Mouse (Mus musculus) kidney, postnatal 25 days (tissue): ENCODE measurements at regions not wholly inside any gene's neighbourhood (a gene's known extent, or its start where the extent isn't known, plus 50 kb on each side); places are given as distances from the start of the nearest gene placed in this dataset.

Experiments used
- DNase-seq, 2 experiments: peaks; one replicate each; pipeline ENCODE4 v3.0.0; 2021; ENCODE audit warnings: mixed read lengths in 2 of 2

DNA sequence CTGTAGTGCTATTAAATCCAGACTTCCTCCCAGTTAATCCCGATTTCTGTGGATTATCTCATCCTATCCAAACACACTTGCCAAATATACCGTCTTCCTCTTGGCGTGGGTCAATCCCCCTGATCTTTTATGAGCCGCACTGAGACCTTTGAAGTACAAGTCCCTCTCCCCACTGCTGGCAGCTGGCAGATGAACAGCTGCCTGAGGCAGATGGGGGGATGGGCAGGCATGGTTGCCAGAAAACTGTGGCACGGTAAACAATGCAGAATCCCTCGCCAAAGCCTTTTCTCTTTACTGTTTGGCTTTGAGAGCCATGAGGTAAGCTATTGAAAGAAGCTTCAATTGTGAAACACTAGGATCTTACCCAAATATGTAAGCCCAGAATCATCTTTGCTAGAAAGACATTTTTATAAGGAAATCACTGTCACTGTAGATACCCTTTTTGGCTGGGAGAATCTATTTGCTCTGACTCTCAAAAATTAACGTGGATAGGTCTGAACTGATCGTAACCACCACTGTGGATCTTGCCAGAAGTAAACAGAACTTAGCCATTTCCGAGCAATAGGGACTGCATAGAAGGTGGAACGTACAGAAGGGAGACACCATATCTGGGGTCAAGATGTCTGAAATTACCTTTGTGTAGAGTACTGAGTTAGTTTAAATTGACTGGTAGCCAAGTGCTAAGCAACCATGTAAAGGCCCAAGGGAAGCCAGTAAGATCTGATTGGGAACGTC is 221.5 kb downstream of the Ahr start:
- DNase-seq, result peak in 1 of 2 experiments; percentile 31

DNA sequence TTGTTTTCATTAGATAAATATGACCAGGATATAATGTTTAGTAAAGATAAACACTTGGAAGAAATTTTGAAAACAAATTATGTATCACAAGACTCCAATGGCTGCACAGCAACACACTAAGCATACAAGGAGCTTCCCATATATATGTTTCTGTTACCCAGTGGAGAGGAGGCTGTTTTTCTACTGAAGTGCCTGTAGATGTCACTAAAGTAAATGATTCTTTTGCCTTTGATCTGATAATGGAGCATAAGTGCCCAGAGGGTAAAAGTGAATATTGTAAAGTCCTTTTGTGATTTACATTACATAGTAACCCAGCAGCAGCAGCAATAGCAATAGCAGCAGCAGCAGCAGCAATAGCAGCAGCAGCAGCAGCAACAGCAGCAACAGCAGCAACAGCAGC is 226.3 kb downstream of the Ahr start:
- DNase-seq, result no peak

DNA sequence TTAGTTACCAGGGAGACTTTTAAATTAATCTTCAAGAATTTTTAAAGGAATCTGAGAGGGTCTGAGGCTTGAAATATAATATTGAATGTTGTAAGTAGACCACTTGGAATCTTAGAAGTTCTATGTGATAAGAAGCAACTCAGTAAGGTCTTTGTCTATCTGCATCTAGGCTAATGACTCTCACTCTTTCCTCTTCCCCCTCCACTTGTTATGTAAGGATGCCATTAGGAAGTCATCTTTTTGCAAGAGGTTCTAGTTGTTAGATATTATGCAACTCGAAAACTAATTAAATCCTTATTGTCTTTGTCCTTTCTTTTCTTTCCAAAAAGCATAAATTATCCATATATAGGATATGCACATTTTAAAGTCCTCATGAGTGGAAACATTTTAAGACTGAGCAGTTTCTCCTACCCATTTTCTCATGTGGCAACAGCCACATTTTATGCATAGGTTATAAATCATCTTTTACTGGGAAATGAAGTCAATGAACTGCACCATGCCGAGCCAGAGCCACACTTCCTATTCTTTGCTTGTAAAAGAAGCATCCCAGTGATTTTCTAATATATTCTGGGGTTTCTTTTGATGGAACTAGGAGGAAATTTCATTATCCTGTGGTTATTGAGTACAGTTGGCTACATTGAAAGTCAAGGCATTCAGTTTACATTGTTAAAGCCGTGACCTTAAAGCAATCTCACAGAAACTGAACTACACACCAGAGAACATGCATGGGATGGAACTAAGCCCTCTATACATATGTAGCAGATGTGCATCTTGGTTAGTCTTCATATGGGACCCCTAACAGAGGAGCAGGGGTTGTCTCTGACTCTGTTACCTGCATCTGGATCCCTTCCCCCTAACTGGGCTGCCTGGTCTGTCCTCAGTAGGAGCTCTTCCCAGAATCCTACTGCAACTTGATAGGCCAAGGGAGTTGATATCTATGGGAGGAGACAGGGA is 230.8 kb downstream of the Ahr start:
- DNase-seq, result no peak

DNA sequence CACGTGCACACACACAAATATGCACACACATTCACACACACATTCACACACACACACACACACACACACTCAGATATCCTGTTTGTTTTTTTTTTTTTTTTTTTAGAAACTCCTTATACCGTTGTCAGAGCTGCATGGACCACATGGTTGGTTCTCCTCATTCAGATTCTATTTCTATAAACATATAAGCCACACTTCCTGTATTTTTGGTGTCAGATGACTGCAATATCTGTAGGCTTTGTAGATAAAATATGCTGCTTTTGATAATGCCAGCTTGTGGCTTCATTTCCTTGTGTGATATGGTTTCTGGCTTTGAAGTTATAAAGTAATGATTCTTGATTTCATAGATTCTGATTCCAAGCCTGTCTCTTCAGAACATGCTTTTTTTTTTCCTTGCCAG is 231.7 kb downstream of the Ahr start:
- no peak for DNase-seq

DNA sequence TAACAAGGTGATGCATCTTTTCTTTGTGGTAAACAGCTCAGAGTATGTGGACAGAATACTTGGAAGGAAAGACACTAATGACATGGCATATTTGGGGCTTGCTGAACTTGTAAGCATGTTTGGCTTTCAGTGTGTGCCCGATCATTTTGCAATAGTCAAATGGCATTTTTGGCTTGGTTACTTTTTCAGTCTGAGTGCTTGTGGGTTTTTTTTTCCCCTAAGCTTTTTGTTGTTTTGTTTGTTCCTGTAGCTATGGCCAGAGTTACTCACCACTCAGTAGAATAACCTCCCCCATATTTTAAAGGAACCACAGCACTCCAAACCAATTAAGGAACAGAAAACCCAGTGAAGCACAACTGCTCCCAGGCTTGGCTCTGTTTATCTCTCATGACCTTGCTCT is 240.2 kb downstream of the Ahr start:
- DNase-seq, result no peak

DNA sequence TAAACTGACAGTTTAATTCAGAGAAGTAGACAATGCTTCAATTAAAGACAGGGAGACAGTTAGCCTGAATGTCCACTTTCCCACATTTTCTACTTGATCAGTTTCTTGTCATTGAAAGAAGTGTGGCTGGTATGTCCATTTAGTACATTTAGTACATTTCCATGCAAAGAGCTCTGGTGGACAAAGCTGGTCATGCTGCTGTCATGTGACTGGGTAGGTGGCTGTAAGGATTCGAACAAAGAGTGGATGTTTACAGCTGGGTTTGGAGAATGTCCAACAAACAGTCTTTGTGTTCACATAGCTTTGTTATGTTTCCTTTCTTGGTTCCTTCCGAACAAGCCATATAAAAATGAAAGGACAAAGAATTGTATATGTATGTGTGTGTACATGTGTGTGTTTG is 241.3 kb downstream of the Ahr start:
- DNase-seq, result no peak

DNA sequence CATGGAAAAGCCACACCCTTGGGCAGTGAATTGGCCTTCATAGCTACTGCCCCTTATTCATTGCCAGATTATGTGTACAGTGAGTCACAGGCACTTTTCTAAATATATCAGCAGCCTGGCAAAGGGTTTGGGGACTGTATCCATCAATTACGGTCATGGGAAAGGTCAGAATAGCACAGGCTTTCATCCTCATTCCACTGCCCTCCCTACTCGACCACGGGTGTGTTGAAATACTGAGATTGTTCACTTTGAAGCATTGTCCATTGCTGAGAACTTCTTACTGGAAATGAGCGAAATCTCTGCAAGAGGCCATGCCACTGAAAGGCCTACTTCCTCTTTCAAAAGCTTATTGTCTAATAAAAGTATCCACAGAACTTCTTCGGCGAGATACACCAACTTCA is 242.9 kb downstream of the Ahr start:
- no peak for DNase-seq

DNA sequence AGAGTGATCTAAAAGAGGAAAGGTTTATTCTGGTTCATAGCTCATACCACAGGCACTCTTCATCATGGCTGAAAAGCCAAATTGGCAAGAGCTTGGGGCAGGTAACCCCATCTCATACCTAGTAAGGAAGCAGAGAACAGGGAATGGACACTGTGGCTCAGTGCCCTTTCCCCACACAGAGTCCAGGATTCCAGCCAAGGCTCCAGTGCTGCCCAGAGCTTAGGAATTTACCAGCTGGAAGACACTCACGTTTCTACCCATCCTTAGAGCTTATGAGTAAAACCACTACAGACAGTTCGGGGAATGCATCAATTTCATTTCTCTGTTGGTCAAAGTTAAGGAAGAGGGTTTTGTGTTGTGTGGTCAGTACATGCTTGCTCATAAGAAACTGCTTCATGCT is 241.0 kb downstream of the Snx13 start:
- DNase-seq, result no peak

DNA sequence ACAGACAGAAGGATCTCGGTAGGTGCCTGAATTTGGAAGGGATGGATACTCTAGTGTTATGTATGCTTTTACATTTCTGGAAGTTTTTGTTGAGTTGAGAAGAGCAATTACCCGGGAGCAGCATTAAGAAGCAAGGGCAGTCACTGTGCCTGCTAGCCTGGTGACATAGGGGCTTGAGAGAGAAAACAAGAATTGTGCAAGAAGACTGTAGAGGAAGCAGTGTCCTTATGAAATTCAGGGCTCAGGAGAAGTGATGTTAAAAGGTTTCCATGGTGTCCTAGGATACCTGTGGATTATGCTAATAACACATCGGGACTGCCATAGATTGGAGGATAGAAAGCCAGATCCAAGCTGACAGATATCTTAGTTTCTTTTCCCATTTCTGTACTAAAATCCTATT is 240.6 kb downstream of the Snx13 start:
- no peak for DNase-seq

DNA sequence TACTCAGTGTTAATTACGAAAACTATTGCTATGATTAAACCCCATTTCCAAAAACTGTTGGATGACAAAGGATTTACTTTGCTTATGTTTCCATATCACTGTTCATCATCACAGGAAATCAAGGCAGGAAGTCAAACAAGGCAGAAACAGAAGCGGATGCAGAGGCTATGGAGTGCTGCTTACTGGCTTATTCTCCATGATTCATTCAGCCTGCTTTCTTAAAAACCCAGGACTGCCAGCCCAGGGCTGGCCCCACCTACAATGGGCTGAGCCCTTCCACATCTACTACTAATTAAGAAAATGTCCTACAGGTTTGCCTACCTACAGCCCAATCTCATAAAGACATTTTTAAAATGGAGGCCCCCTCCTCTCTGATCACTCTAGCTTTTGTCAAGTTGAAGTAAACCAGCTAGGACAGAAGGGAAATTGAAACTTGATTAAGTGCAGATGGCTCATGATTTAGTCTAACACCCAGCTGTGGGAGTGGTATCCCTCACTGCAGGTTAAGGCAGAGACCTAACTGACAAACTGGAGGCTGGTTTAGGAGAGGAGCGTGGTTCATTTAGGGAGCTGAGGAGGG is 240.1 kb downstream of the Snx13 start:
- no peak for DNase-seq

DNA sequence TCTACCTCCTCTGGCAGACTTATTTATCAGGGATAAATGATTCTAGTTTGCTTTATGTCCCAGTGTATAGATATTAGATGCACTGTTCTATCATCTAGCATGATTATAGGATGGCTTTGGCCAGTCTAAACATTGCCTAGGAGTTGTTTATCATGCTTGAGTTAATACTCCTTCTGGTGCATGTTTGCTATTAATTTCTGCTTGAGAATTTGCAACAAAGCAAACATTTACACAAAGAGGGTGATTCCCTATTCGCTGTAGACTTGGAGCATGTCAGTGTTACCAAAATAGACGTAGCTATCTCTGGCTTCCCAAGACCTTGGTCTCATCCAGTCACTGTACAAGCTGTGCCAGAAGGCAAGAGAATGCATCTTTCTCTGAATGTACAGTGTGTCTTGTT is 237.4 kb downstream of the Snx13 start:
- DNase-seq, result no peak

DNA sequence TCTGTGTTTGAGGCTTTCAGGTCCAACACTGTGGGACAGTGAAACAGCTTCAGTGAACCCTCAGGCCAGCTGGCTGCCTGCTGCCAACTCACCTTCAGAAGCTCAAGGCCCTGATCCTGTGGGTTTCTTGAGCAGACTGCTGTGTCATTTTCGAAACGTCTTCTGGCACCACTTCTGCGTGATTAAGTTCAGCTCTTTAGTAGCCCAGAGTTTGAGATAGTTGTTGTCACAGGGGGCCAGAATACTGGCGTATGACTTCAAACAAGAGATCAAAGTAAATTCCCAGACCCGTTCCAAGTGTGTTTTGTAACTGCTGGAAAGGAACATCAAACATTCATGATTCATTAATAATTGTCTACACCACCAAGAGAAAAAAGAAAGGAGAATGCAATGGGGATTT is 236.9 kb downstream of the Snx13 start:
- DNase-seq, result no peak

DNA sequence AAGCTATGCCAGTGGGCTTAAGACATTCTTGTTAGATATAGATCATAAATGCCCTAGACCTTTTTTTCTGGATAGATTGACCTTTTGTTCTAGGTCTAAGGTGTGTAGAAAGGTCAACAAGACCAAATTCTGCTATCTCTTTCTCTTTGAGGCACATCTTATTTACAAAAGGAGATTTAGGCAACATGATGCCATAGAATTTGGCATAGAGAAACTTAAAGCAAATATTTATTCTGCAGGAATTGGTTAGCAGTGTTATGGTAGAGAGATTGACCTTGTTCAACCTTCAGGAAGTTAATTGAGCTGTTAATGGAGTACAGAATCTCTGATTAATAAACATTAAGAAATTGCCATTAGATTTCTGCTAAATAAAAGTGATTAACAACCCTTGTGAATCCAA is 236.4 kb downstream of the Snx13 start:
- no peak for DNase-seq

DNA sequence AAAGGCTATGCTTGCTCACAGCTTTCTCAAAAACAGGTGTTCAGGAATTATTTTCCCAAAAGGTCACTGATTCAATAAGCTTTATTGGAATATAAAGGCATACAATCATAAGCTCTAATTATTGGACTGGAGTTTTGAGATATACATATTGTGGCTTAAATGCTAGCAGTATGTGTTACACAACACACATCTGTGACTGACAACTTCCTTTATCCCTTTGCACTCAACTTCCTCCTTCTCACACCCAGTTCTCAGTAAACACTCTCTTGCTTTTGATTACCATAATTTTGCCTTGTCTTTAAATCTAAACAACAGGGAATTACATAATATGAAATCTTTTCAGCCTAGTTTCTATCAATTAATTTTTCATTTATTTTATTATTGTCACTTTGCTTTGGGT is 222.5 kb downstream of the Snx13 start:
- no peak for DNase-seq

DNA sequence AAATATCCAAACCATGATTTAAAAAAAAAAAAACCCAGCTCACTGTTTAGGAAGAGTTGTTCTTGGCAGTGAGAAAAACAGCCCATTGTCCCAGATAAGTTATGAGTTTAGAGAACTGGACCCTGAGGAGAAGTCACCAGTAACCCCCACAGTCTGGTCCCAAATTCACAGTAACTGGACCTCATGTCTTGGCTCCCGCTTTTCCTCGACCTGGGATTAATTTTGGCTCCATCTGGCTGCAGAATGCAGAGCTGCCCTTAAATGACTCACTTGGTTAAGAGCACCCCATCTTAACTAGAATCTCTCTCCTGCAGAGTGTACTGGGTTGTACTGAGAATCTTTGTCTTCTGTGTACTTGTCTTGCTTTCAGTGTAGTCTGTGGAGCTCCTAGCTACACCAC is 221.0 kb downstream of the Snx13 start:
- DNase-seq, result no peak

DNA sequence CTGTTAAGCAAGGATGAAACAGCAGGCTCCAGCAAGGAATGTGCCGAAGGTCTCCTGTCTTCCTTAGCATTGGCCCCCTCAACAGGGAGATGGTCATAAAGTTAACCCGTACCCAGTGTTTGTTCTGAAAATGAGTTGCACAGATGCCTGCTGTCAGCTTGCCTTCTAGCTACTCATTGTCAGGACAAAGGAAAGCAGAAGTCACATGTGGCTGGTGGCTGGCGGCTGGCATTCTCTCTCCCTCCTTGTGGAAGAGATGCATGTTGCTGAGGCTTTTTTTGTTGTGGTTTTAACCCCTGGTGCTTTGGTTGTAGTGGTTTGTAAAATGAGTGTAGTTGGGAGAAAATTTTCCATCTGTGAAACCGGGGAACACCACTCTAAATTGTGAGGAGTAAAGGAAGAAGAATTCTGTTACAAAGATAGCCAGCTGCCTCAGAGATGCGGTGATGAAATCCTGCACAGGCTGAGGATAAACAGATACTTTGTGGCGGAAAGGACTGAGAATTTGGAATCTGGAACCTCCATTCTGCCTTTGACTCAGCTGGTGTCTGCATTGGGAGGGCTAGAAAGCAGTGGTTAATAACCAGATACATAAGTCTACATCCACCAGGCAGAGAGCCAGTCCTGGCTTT is 220.2 kb downstream of the Snx13 start:
- DNase-seq, result no peak

DNA sequence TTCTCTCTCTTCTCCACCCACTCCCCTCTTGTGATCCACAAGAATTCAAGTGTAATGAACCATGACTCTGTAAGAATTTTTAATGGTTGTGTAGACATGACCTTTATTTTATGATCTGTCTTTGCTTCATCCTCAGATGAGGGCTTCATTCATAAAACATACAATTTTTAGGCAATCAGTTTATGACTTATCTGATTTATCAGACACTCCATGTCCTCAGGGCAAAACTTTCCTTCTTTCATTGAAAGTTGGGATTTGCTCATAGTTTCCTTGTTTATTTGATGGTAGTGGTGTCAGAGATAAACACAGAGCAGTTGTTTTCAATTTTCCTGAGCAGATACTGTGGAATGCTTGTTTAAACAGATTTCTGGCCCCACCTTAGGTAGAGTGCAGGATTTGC is 212.8 kb downstream of the Snx13 start:
- DNase-seq, result no peak

DNA sequence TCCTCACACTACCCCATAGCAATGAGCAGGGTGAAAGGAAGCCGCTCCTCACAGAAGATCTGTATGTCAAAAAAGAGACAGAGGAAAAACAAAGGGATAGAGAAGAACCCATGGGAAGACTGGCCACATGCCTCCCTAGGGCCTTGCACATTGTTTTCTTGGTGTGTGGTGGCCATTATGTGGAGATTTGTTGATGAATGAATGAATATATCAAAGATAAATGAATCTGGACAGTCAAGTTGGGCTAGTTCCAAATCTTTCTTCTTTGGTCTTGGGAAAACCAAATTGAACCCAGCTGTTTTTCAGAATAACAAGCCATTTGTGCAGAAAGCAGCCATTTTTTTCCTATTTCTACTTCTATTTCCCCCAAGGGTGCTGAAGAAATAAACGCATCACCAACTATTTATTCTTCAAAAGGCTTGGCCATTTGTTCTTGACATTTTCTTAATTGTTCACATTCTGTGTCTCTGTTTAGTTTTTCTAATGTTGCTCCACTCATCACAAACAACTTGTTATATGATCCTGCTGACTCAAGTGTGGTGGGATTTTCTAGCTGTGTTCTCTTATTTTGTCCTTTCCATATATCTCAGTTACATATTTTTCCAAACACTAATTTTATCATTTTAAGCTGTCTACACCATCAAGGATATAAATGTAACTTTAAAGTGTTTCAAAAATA is 208.9 kb downstream of the Snx13 start:
- no peak for DNase-seq

DNA sequence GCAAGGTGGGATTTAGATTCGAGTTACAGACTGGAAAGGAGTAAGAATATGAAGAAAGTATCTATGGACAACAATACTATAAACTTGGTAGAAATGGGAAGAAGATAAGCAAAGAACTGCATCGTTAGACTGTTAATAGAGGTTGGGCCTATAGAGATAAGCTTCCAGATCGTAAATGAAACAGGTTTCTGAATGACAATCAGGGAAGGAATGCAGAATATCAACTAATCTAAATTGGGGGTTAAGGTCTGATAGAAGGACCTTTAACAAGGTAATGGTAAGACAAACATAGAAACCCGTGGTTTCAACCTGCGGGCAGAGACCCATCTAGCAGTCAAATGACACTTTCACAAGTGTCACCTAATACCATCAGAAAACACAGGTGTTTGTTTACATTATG is 201.5 kb downstream of the Snx13 start:
- DNase-seq, result no peak

DNA sequence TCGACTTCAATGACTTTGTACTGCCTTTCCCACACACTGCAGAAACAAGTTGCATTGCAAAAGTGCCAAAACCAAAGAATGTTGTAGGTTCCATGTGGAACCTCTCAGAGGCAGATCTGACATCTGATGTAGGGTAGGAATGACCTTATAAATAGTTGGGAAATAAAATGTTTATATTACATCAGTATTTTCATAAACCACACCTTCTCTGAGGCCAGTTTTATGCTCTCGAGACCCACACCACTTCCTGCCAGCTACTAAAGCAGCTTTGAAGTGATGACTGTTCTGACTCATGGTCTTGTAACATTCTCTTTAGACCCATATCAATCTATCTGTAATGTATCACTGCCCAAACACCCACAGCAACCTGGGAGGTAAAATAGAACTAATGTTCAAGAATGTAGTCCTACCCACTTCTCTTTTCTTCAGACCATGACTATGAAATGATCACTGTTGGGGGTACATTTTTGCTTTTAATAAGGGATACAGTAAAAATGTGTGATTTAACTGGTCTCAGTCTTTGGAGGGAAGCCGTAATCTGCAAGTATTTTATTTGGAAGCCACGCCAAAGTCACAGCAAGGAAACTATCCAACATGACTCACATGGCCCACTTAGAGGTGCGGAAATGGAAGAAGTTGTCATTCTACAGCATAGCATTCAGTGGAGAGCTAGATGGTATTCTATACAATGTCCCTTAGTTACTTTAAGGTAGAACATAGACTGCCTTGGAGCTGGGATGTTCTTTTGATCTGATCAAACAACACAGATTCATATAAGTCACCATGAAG is 199.4 kb downstream of the Snx13 start:
- DNase-seq, result no peak

DNA sequence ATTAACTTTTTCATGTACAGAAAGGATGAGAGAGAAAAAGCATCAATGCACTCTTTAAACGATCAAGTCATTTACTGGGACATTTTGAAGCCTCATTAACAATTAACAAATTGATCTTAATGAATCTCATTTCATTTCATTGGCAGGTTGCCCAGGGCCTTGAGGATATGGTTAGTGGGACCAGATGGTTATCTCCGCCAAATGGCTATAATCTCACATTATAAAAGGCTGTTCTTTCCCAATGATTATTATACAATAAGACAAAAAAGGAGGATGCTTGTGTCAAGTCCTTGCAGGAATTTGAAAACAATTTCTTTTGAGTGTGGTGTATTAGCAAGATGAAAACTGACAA is 185.3 kb downstream of the Snx13 start:
- no peak for DNase-seq
